Mouse (Mus musculus) G1E (cell line): Measurements from ENCODE around the gene Phf1. TPM values are rescaled to one million over a fixed set of nuclear protein-coding genes. Genes with fewer than 3 reads are reported as not detected.

Experiments
- ATAC-seq: 2 replicates; pipeline ENCODE4 v1.8.0; 2016; ENCODE audit warnings: mild to moderate bottlenecking; ENCODE audit not compliant: insufficient number of reproducible peaks, poor library complexity, low FRiP score, severe bottlenecking; ENCODE audit errors: extremely low read depth
- DNase-seq: peaks from one replicate; pipeline ENCODE4 v3.0.0; 2012; ENCODE audit warnings: low spot score
- H3K27me3 ChIP-seq: 2 replicates; pipeline ENCODE4 v1.6.1; 2012; ENCODE audit warnings: mild to moderate bottlenecking, low read length, inconsistent platforms; ENCODE audit not compliant: insufficient read depth
- H3K36me3 ChIP-seq: replicated peaks from 2 replicates; pipeline ENCODE3; 2012; ENCODE audit warnings: mild to moderate bottlenecking, inconsistent platforms
- H3K4me1 ChIP-seq: 2 replicates; pipeline ENCODE4 v1.6.1; 2012; ENCODE audit warnings: low read depth, low read length, inconsistent platforms, mixed read lengths; ENCODE audit not compliant: insufficient read depth
- H3K4me3 ChIP-seq: 2 replicates; pipeline ENCODE4 v1.5.1; 2012; ENCODE audit warnings: low read depth, mild to moderate bottlenecking, inconsistent platforms, low read length, moderate library complexity, mixed read lengths
- H3K9me3 ChIP-seq: replicated peaks from 2 replicates; pipeline ENCODE4 v1.6.1; 2012; ENCODE audit warnings: inconsistent platforms
- CTCF ChIP-seq: IDR thresholded peaks from 2 replicates; pipeline ENCODE4 v1.5.1; 2012; ENCODE audit warnings: low read depth, low read length, inconsistent platforms, mixed read lengths
- GATA1 ChIP-seq: IDR thresholded peaks from 2 replicates; pipeline ENCODE4 v1.6.1; 2012; ENCODE audit warnings: borderline replicate concordance, low read length, inconsistent platforms, mixed read lengths
- GATA2 ChIP-seq: IDR thresholded peaks from 2 replicates; pipeline ENCODE4 v1.6.1; 2012; ENCODE audit warnings: low read depth, low read length, inconsistent platforms, borderline replicate concordance
- POLR2AphosphoS5 ChIP-seq: IDR thresholded peaks from 2 replicates; pipeline ENCODE4 v1.6.1; 2012; ENCODE audit warnings: low read depth, low read length, inconsistent platforms; ENCODE audit not compliant: insufficient replicate concordance
- TAL1 ChIP-seq: conservative IDR thresholded peaks from 2 replicates; pipeline ENCODE4 v1.6.1; 2012; ENCODE audit warnings: low read depth, low read length, inconsistent platforms, mixed read lengths
- polyA plus RNA-seq: library from polyadenylated mRNA; stranded (reverse); fragments of >175 nt; gene quantifications from 2 replicates; pipeline ENCODE4 v1.2.3, GENCODE M21; 2012
- total RNA-seq, 2 experiments: library from RNA; stranded (forward) in 1 of 2; stranded (reverse) in 1 of 2; fragments of 200-1000 nt in 1 of 2; fragments of >200 nt in 1 of 2; fragmentation: Nextera tagmentation in 1 of 2; gene quantifications; 2 replicates each; pipeline ENCODE4 v1.2.3; 2014 to 2017

Phf1 gene
- total and polyA plus RNA-seq, 3 experiments, result 7.3 to 21.6 (median 8.4) TPM

DNA sequence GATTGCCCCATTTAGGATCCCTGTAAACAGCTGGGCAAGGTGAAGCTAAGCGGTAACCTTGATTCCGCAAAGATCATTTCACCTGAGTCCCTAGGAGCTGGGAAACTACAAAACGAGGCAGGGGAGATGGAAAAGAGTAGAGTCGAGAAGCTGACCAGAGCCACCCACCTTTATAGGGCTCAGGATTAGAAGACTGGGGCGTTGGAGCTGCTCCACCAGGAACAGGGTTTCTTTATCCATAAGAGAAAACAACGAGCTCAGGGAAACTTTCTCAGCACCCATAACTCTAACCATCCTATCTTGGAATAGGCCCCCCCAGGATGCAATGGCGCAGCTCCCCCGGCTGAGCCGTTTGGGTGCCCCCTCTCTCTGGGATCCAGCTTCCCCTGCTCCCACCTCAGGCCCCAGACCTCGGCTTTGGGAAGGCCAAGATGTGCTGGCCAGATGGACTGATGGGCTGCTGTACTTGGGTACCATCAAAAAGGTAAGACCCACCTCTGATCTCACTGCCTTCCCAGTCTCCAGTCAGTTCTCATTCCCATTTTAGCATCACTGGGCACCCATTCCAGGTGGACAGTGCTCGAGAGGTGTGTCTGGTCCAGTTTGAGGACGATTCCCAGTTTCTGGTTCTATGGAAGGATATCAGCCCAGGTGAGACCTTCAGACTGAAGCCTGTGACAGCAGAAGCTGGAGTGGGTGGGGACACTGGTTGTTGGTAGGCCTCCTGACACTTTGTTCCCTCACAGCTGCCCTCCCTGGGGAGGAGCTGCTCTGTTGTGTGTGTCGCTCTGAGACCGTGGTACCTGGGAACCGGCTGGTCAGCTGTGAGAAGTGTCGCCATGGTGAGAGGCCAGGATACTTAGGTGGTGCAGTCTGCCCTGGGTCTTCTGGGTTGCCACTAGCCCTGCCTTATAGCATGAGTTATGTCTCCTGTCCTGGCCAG lies 1.3 kb downstream of the Phf1 start:
- ATAC-seq (no peak), DNase-seq (no peak)
- Histone ChIP-seq H3K4me1 (peaks cover 71% of the 10 kb centered on the region), H3K27me3 (no peaks in the 10 kb centered on the region), H3K9me3 (no peaks in the 10 kb centered on the region), H3K4me3 (peak overlapping the region; percentile 78; the same call in 1 of the 2 replicates), H3K36me3 (peaks cover 77% of the 10 kb centered on the region)
- no peak for TF ChIP-seq POLR2AphosphoS5

DNA sequence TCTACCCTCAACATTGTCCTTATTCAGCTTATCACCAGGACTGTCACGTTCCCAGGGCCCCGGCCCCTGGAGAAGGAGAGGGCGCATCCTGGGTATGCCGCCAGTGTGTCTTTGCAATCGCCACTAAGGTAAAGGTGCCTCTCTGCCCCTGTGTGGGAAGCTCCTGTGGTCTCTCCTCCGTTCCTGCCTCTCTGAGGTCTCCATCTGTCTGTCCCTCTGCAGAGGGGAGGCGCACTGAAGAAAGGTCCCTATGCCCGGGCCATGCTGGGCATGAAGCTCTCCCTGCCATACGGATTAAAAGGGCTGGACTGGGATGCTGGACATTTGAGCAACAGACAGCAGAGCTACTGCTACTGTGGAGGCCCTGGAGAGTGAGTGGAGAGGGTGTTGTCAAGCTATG lies 2.2 kb downstream of the Phf1 start:
- Histone ChIP-seq H3K9me3 (no peaks in the 10 kb centered on the region), H3K36me3 (peaks cover 71% of the 10 kb centered on the region), H3K4me3 (no peak overlapping the region), H3K27me3 (no peaks in the 10 kb centered on the region), H3K4me1 (peaks cover 74% of the 10 kb centered on the region)
- no peak for TF ChIP-seq GATA1
- no peak for TF ChIP-seq CTCF
- no peak for TF ChIP-seq TAL1
- TF ChIP-seq POLR2AphosphoS5, result no peak
- TF ChIP-seq GATA2, result no peak
- DNase-seq (no peak), ATAC-seq (no peak)

DNA sequence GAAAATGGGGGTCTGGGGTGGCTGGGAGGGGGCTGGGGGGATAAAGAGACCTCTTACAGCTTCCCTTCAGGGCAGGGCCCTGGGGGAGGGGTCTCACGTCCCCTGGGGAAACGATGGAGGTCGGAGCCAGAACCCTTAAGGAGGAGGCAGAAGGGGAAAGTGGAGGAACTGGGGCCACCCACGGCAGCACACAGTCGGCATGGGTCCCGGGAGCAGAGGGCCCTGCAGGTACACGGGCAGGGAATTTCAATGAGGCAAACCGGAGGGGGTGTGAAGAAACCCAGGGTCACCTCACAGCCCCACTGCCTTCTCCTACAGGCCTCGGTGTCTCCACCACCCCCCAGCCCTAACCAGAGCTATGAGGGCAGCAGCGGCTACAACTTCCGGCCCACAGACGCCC lies 3.6 kb downstream of the Phf1 start:
- peaks cover 63% of the 10 kb centered on the region for H3K36me3 ChIP-seq
- H3K9me3 ChIP-seq, result no peaks in the 10 kb centered on the region
- ATAC-seq, result no peak
- no peak for DNase-seq
- no peak overlapping the region; the same call in 1 of the 2 replicates for H3K4me3 ChIP-seq
- no peaks in the 10 kb centered on the region for H3K27me3 ChIP-seq
- peaks cover 85% of the 10 kb centered on the region for H3K4me1 ChIP-seq
- no peak for TF ChIP-seq GATA2
- no peak for TF ChIP-seq CTCF

DNA sequence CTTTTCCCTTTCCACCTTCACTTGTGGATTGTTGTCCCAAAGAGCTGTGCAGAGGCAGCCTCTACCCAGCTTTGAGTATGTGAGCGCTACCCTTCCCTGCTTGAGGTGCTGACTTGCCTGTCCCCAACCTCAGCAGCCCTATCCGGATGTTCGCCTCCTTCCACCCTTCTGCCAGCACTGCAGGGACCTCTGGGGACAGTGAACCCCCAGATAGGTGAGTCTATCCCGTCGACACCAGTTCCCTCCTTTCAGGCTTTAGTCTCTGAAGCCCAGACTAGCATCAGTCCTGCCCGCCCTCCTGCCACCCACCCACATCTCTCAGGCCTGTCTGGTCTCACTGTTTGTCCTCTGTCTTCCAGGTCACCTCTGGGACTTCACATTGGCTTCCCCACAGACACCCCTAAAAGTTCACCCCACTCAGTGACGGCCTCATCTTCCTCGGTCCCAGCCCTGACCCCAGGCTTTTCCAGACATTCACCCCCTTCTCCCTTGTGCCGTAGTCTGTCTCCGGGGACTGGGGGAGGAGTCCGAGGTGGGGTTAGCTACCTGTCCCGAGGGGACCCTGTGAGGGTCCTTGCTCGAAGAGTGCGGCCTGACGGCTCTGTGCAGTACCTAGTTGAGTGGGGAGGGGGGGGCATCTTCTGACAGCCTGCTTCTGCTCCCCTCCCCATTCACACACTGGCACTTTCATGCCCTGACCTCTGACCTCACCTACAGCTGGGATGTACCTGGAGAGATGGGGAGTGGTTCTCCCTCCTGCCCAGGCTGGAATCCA lies 4.3 kb downstream of the Phf1 start:
- TF ChIP-seq POLR2AphosphoS5 (no peak), TAL1 (no peak), CTCF (no peak), GATA2 (no peak), GATA1 (no peak)
- H3K4me1 ChIP-seq, result peaks cover 86% of the 10 kb centered on the region
- ATAC-seq, result no peak

DNA sequence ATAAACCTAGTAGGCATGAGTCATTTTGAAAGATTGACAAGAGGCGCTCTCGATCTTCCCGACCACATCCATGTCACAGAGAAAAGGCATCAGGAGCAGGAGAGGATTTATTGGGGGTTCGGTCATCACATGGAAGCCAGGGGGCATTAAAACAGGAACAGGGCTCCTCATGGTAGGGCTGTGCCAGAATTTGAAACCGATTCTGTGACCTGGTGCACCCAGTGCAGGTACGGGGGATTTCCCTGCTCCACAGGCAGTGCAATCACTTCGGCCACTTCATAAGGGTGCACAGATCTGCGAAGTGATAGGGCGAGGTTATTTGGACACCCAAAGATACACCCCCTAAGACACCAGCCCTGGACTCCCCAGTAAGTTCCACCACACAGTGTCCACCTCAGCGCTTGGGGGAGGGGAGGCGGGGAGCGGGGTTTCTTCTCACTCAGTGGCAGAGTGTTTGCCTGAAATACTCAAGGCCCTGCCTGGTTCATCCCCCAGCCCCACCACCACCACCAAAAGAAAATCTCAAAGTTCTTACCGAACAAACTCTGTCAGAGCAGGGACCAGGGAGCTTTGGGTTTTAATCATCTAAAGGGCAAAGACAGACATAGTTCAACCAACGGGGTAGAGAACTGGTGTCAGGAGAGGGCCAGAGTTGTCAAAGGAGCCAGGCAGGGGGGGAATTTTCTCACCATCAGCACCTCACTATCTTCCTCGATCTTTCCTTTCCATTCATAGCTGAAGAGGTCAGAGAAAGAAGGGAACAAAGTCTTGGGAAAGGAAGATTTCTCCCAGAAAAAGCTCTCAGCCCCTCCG lies 5.2 kb downstream of the Phf1 start:
- TF ChIP-seq GATA1 (no peak), POLR2AphosphoS5 (no peak), GATA2 (no peak), CTCF (no peak), TAL1 (no peak)
- peaks cover 82% of the 10 kb centered on the region for H3K4me1 ChIP-seq
- ATAC-seq, result no peak
- peak overlapping the region; percentile 82 for H3K4me3 ChIP-seq
- H3K27me3 ChIP-seq, result no peaks in the 10 kb centered on the region
- H3K36me3 ChIP-seq, result peaks cover 48% of the 10 kb centered on the region
- no peak for DNase-seq
- no peaks in the 10 kb centered on the region for H3K9me3 ChIP-seq

More for the DNA sequence above, 4.3 kb downstream of the Phf1 start:
- peak overlapping the region; percentile 58; the same call in 1 of the 2 replicates for H3K4me3 ChIP-seq
- H3K36me3 ChIP-seq, result peaks cover 56% of the 10 kb centered on the region
- no peaks in the 10 kb centered on the region for H3K27me3 ChIP-seq
- H3K9me3 ChIP-seq, result no peaks in the 10 kb centered on the region
- no peak for DNase-seq

DNA sequence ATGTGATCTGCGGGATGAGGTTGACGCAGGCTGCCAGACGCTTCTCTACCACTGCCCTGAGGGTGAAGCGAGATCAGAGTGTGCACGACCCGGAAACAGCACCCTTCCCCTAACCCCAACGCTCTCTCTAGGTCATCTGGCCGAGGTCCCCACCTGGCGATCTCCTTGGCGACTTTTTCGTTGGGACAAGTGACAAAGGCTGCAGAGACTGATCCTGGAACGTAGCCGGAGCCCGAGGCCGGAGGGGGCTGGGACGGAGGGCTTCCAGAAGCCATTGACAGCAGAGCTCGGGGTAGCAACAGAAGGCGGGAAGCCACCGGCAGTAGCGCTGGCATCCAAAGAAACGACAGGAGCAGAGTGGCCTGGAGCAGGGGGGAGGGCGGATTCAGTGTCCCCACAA lies 5.9 kb downstream of the Phf1 start:
- Histone ChIP-seq H3K4me1 (peaks cover 80% of the 10 kb centered on the region), H3K4me3 (peak overlapping the region; percentile 82), H3K36me3 (peaks cover 45% of the 10 kb centered on the region), H3K9me3 (no peaks in the 10 kb centered on the region), H3K27me3 (no peaks in the 10 kb centered on the region)
- TF ChIP-seq GATA2, result no peak
- TF ChIP-seq POLR2AphosphoS5, result no peak
- TF ChIP-seq CTCF, result no peak
- TF ChIP-seq TAL1, result no peak
- TF ChIP-seq GATA1, result no peak
- DNase-seq (no peak), ATAC-seq (no peak)
